Mouse (Mus musculus): ENCODE measurements around the gene Lnx2.

DNA sequence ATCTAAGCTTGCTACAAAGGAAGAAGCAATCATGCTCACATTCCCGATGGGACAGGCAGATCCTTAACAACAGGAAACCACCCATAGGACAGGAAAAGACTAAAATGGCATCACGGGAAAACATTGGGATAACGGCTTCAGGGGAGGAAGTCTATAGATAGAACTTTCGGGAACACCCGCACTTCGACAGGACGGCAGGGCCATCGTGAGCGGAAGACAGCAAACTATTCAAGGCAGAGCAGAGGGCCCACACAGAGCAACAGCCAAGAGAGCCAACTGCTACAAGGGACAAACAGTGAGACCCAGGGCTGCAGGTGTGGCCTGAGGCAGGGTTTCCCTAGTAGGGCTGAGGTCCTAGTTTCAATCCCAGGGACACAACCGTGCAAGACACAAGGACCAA, 40.4 kb downstream of the Lnx2 start:
- no peak for TF ChIP-seq CTCF (conservative IDR thresholded peaks at IDR 0.05 in 1 of 2, IDR thresholded peaks at IDR 0.05 in 1 of 2; ENCODE audit: low read depth in 2 of 2, low read length in 2 of 2)
- TF ChIP-seq USF2 (conservative IDR thresholded peaks at IDR 0.05; ENCODE audit: low read depth, low read length) = no peak
- no peak for TF ChIP-seq POLR2AphosphoS2 (IDR thresholded peaks at IDR 0.05; ENCODE audit: low read depth, low read length)
- TF ChIP-seq ZKSCAN1 (IDR thresholded peaks at IDR 0.05; ENCODE audit: borderline replicate concordance, low read depth, low read length) = no peak
- no peak for TF ChIP-seq MAZ (IDR thresholded peaks at IDR 0.05; ENCODE audit: low read depth, low read length)
- no peak for TF ChIP-seq JUND (conservative IDR thresholded peaks at IDR 0.05; ENCODE audit: low read depth, low read length)
